Mouse (Mus musculus) lung, adult 2 months (tissue): ENCODE data around the gene Acr.

Experiments used
- CTCF ChIP-seq: fragments of 200-500 bp; IDR thresholded peaks from 2 replicates; pipeline ENCODE4 v1.5.1; 2011; ENCODE audit warnings: mild to moderate bottlenecking, low read length, control low read depth; ENCODE audit not compliant: insufficient read depth
- POLR2A ChIP-seq: fragments of 200-500 bp; IDR thresholded peaks from 2 replicates; pipeline ENCODE4 v1.6.1; 2011; ENCODE audit warnings: low read depth, mild to moderate bottlenecking, control low read depth, low read length, borderline replicate concordance; ENCODE audit errors: extremely low read depth

DNA sequence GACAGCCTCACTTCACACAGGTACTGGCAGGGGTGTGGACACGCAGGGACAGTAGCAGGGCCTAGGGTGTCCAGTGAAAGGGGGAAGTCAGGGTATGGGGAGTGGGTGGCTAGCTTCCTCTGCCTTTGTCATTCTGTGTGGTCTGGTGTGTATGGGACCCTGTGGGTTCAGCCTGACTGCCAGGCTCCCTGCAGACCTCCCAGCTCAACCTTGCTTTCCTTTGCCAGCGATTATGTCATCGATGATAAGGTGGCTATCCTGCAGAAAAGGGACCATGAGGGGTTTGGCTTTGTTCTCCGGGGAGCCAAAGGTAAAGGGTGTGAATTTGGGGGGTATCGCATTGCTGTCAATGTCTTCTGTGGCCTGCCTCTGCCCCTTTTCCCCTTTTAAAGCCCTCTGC, 36.7 kb upstream of the Acr start:
- TF ChIP-seq POLR2A (no peak), CTCF (no peak)
